20 mouse cellular contexts compared by ENCODE assay signal in genomic region chrX:59072083-59072482, GRCm38 (mm10).
DNase-seq lines count a peak whose midpoint lies in the region; ATAC-seq lines count a peak whose summit lies in the region.
"Had no signal": no experiment of that assay in that cellular context is flagged by ENCODE, and none has a peak within 500 bp of the region (broad histone marks: within the 10 kb centered on the region; RNA-seq: fewer than 3 reads in every experiment).

No protein-coding gene starts in this region.

- ATAC-seq in frontal cortex, adult (ENCODE audit: low TSS enrichment): peak; percentile 96
- ATAC-seq: activated CD4-positive, CD25-positive, alpha-beta regulatory T cell, adult 4 months; CD4-positive, CD25-positive, alpha-beta regulatory T cell, adult 4 months; Patski had no signal

- no peak for DNase-seq in frontal cortex, postnatal 14 days (ENCODE audit: low spot score in 2 of 2)
- DNase-seq in brain, adult 2 months (ENCODE audit: low read depth, low spot score): peak; percentile 31
- DNase-seq in telencephalon, adult 2 months (ENCODE audit: low read depth, low spot score): peak; percentile 21
- no peak for DNase-seq in heart, adult 18-20 months
- DNase-seq in gastrocnemius, postnatal 4 days (ENCODE audit: low spot score in 2 of 2): no peak
- DNase-seq: adrenal gland, adult 2 months; adrenal gland, adult 8-10 months; adrenal gland, postnatal 10 days; adrenal gland, postnatal 14 days; adrenal gland, postnatal 25 days; adrenal gland, postnatal 36 days; B cell, adult 2 months; cerebellum, adult 11 months; cerebellum, adult 11-12 months; cerebellum, adult 18-20 months; cerebellum, adult 2 months had no signal

Comparison
In these comparisons a context has a peak if more than half of its experiments do, and no peak if none do; other contexts are left out.
1. DNase-seq: peak in brain, adult 2 months (single experiment) and telencephalon, adult 2 months (single experiment); none in frontal cortex, postnatal 14 days (0 of 2), heart, adult 18-20 months (0 of 2) and gastrocnemius, postnatal 4 days (0 of 2).